ENCODE assay signal across 12 mouse cellular contexts in genomic region chr9:57268575-57268974, GRCm38 (mm10). TPM values are rescaled to one million over a fixed set of nuclear protein-coding genes. Genes with fewer than 3 reads are reported as not detected.
DNase-seq lines count a peak whose midpoint lies in the region; ATAC-seq and TF ChIP-seq lines count a peak whose summit lies in the region.
"Had no signal": no experiment of that assay in that cellular context is flagged by ENCODE, and none has a peak within 500 bp of the region (broad histone marks: within the 10 kb centered on the region; RNA-seq: fewer than 3 reads in every experiment).

No protein-coding gene starts in this region.

- no peaks in the 10 kb centered on the region for H3K9me3 ChIP-seq in lung, embryonic 14.5 days (ENCODE audit: low read depth, low read length)
- H3K9me3 ChIP-seq in midbrain, embryonic 15.5 days, result no peaks in the 10 kb centered on the region
- H3K9me3 ChIP-seq: limb, embryonic 12.5 days had no signal

- H3K27ac ChIP-seq in lung, embryonic 14.5 days (ENCODE audit: low read depth), result no peak overlapping the region
- H3K27ac ChIP-seq in midbrain, embryonic 15.5 days, result 0 out of 2 replicates have a peak overlapping the region, but pooled peaks have one; percentile 27
- H3K27ac ChIP-seq: limb, embryonic 12.5 days had no signal

- TF ChIP-seq POLR2A in lung, adult 2 months (IDR thresholded peaks at IDR 0.05; ENCODE audit: borderline replicate concordance, extremely low read depth, low read depth, low read length), result no peak

- intact Hi-C loops in left cerebral cortex, postnatal 36 days (cut with DNase I), result loop anchor here (10.0 kb wide), 1 partner anchor 236 kb away; the partner anchor contains the start of gene Rpp25

- no peak overlapping the region for H3K9ac ChIP-seq in lung, embryonic 14.5 days
- H3K9ac ChIP-seq in midbrain, embryonic 15.5 days, result no peak overlapping the region
- H3K9ac ChIP-seq: limb, embryonic 12.5 days had no signal

- 18% methylated on average over 3 of the region's 3 CpGs for WGBS in lung, embryonic 14.5 days
- WGBS in lung, adult 2 months, result 17% methylated on average over 3 of the region's 3 CpGs
- WGBS in midbrain, embryonic 15.5 days, result 12% methylated on average over 3 of the region's 3 CpGs

- no peaks in the 10 kb centered on the region for H3K36me3 ChIP-seq in lung, embryonic 14.5 days (ENCODE audit: insufficient read depth)
- no peaks in the 10 kb centered on the region for H3K36me3 ChIP-seq in midbrain, embryonic 15.5 days (replicated peaks)
- H3K36me3 ChIP-seq: limb, embryonic 12.5 days had no signal

- no peak overlapping the region for H3K4me2 ChIP-seq in lung, embryonic 14.5 days
- no peak overlapping the region for H3K4me2 ChIP-seq in midbrain, embryonic 15.5 days
- H3K4me2 ChIP-seq: limb, embryonic 12.5 days had no signal

- no peak overlapping the region for H3K4me3 ChIP-seq in lung, embryonic 14.5 days (ENCODE audit: low read depth, low read length)
- no peak overlapping the region for H3K4me3 ChIP-seq in lung, adult 2 months (replicated peaks; ENCODE audit: extremely low read depth, low read depth, low read length)
- H3K4me3 ChIP-seq in midbrain, embryonic 15.5 days, result no peak overlapping the region
- H3K4me3 ChIP-seq: limb, embryonic 12.5 days; myocyte had no signal

- H3K4me1 ChIP-seq in lung, embryonic 14.5 days (ENCODE audit: insufficient read depth), result peaks cover 13% of the 10 kb centered on the region; the same call in 1 of the 2 replicates
- H3K4me1 ChIP-seq in lung, adult 2 months (ENCODE audit: control insufficient read depth, insufficient read depth, low read length), result 0 out of 2 replicates have a peak, but pooled peaks cover 3% of the 10 kb centered on the region
- H3K4me1 ChIP-seq in midbrain, embryonic 15.5 days, result peaks cover 24% of the 10 kb centered on the region

- H3K27me3 ChIP-seq in lung, embryonic 14.5 days (ENCODE audit: insufficient read depth, low read length), result 0 out of 2 replicates have a peak, but pooled peaks cover 4% of the 10 kb centered on the region
- H3K27me3 ChIP-seq in midbrain, embryonic 15.5 days (replicated peaks), result no peaks in the 10 kb centered on the region

- no peak for TF ChIP-seq CTCF in lung, embryonic 14.5 days (IDR thresholded peaks at IDR 0.05; ENCODE audit: low read depth)
- TF ChIP-seq CTCF in lung, adult 2 months (IDR thresholded peaks at IDR 0.05; ENCODE audit: insufficient read depth, low read length), result no peak

- peak; percentile 67 for DNase-seq in lung, embryonic 14.5 days
- DNase-seq in lung, adult 2 months, result no peak
- peak; percentile 17 for DNase-seq in ES-CJ7 (ENCODE audit: low read depth, low spot score)
- no peak for DNase-seq in adrenal gland, adult 18-20 months (ENCODE audit: low spot score in 2 of 2)
- DNase-seq in left cerebral cortex, postnatal 36 days (ENCODE audit: low spot score in 2 of 2), result no peak
- DNase-seq: gastrocnemius, postnatal 10 days; heart, postnatal 14 days had no signal

- ATAC-seq in lung, embryonic 14.5 days (ENCODE audit: insufficient read depth), result 0 out of 2 replicates have a peak, but pooled peaks have one; percentile 12
- peak; percentile 17 for ATAC-seq in common myeloid progenitor, adult 5-6 weeks (replicated peaks; ENCODE audit: low read depth, poor library complexity, severe bottlenecking)
- peak; percentile 30; the same call in 1 of the 2 replicates for ATAC-seq in midbrain, embryonic 15.5 days (replicated peaks)

RNA-seq across cellular contexts. Expression of gene 1700017B05Rik, which starts 6.2 kb away (rescaled TPM):
- 25.6 and 26.3 TPM in 2 replicates for polyA plus RNA-seq in lung, embryonic 14.5 days (2014; fragmentation: Nextera tagmentation; extraction: Ambion mirVana)
- polyA plus RNA-seq in lung, adult 2 months (2012; rRNA removed), result 12.1 and 12.5 TPM in 2 replicates
- 19.6 and 31.9 TPM in 2 replicates for total RNA-seq in common myeloid progenitor, adult 5-6 weeks (2017)
- polyA plus RNA-seq in midbrain, embryonic 15.5 days (2015; fragmentation: Nextera tagmentation; extraction: Ambion mirVana), result 4.0 and 4.4 TPM in 2 replicates
- total RNA-seq in adrenal gland, adult 18-20 months (2021), result 10 to 100 TPM; 45.7 to 53.6 TPM
- total RNA-seq in left cerebral cortex, postnatal 36 days (2021), result 10 to 100 TPM; 17.1 to 19.2 TPM

RNA-seq across cellular contexts. Expression of gene Trcg1, which starts 32.2 kb away (rescaled TPM):
- not detected in 2 replicates for polyA plus RNA-seq in lung, embryonic 14.5 days (2014; fragmentation: Nextera tagmentation; extraction: Ambion mirVana)
- not detected in 2 replicates for polyA plus RNA-seq in lung, adult 2 months (2012; rRNA removed)
- not detected in 2 replicates for total RNA-seq in common myeloid progenitor, adult 5-6 weeks (2017)
- not detected in 2 replicates for polyA plus RNA-seq in midbrain, embryonic 15.5 days (2015; fragmentation: Nextera tagmentation; extraction: Ambion mirVana)
- total RNA-seq in adrenal gland, adult 18-20 months (2021), result not detected
- not detected for total RNA-seq in left cerebral cortex, postnatal 36 days (2021)
- total RNA-seq: gastrocnemius, postnatal 10 days; heart, postnatal 14 days had no signal
- polyA plus RNA-seq: embryonic facial prominence, embryonic 11.5 days; limb, embryonic 12.5 days; myocyte had no signal

Comparison
In these comparisons a context has a peak if more than half of its experiments do, and no peak if none do; other contexts are left out.
1. DNase-seq: peak in lung, embryonic 14.5 days (single experiment) and ES-CJ7 (single experiment); none in lung, adult 2 months (single experiment), adrenal gland, adult 18-20 months (0 of 2) and left cerebral cortex, postnatal 36 days (0 of 2).
2. Peak in every context shown above with its lines, with median percentiles within 50 percentile points of each other: ATAC-seq.